Mouse (Mus musculus) heart, postnatal 0 days (tissue): Measurements from ENCODE around the gene Gata5.

ENCODE experiments used
- CTCF ChIP-seq: IDR thresholded peaks from 2 replicates; pipeline ENCODE4 v1.5.1; 2016; ENCODE audit warnings: antibody characterized with exemption, control low read depth, low read depth
- EP300 ChIP-seq: IDR thresholded peaks from 2 replicates; pipeline ENCODE4 v1.6.1; 2016; ENCODE audit warnings: antibody characterized with exemption, low read depth

DNA sequence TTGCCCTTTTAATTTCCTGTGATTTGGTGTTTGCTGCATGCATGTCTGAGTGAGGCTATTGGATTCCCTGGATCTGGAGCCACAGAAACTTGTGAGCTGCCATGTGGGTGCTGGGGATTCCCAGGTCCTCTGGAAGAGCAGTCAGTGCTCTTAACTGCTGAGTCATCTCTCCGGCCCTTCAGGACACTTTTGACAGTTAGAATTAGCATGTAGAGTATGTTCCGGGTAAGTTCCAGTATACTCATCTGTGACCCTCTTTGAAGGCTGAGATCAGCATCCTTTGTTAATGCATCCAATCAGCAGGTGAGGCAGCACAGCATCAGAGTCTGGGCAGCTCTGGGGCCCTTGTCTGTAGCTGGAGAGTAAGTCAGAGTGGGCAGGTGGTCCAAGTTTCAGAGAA is 34.2 kb downstream of the Gata5 start:
- TF ChIP-seq CTCF = no peak
- TF ChIP-seq EP300 = no peak
